Mouse (Mus musculus): ENCODE measurements at regions not wholly inside any gene's neighbourhood (a gene's known extent, or its start where the extent isn't known, plus 50 kb on each side); places are given as distances from the start of the nearest gene placed in this dataset.

GRCm38 (mm10) chr12:7905329-7905728, 72.1 kb upstream of the Apob start:
- intact Hi-C loops (cut with DNase I) = no loop called here
- DNase-seq (ENCODE audit: low spot score in 2 of 2) = no peak

- intact Hi-C loops (cut with DNase I) = no loop called here
- DNase-seq (ENCODE audit: low spot score in 2 of 2) = no peak
Observed at GRCm38 (mm10) chr12:7906831-7907230, 70.6 kb upstream of the Apob start.

GRCm38 (mm10) chr12:7909746-7910360, 67.6 kb upstream of the Apob start:
- DNase-seq (ENCODE audit: low spot score in 2 of 2) = no peak
- intact Hi-C loops (cut with DNase I) = no loop called here

- no peak for DNase-seq (ENCODE audit: low spot score in 2 of 2)
- intact Hi-C loops (cut with DNase I) = no loop called here
Observed at GRCm38 (mm10) chr12:7910509-7910908, 66.9 kb upstream of the Apob start.

GRCm38 (mm10) chr12:7918385-7918784, 59.1 kb upstream of the Apob start:
- intact Hi-C loops (cut with DNase I) = no loop called here

GRCm38 (mm10) chr12:7918967-7919708, 58.3 kb upstream of the Apob start:
- intact Hi-C loops (cut with DNase I) = no loop called here
- no peak for DNase-seq (ENCODE audit: low spot score in 2 of 2)

More at GRCm38 (mm10) chr12:7918385-7918784, 59.1 kb upstream of the Apob start:
- no peak for DNase-seq (ENCODE audit: low spot score in 2 of 2)

GRCm38 (mm10) chr12:7919709-7920324, 57.6 kb upstream of the Apob start:
- no peak for DNase-seq (ENCODE audit: low spot score in 2 of 2)
- intact Hi-C loops (cut with DNase I) = no loop called here

- intact Hi-C loops (cut with DNase I) = no loop called here
- no peak for DNase-seq (ENCODE audit: low spot score in 2 of 2)
Observed at GRCm38 (mm10) chr12:7920888-7921287, 56.6 kb upstream of the Apob start.

Measured in left cerebral cortex, postnatal 36 days (tissue).